Mouse (Mus musculus): ENCODE results near the gene Fam240b.

DNA sequence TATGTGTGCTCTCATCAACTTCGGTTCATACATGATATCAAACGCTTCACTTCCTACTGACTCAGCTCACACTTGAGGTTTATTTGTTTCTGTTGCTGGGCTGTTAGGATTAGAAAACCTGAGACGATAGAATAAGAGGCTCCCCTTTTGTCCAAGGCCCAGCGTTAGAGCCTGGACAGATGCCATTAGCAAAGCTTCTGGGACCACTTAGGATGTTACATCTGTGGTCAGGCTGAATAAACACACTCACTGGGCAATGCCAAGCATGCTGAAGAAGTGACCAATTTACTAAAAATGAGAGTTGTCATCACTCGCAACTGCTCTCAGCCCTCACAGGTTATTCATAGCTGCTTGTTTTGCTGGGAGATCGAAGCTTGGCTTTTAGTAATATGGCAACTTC lies 7.7 kb downstream of the Fam240b start:
- TF ChIP-seq CTCF (IDR thresholded peaks at IDR 0.05; ENCODE audit: low read depth) = no peak
- no peak for TF ChIP-seq EP300 (IDR thresholded peaks at IDR 0.05; ENCODE audit: low read depth)

Measured in liver, embryonic 14.5 days (tissue).